Mouse (Mus musculus) testis, adult 10 weeks (tissue): Measurements from ENCODE around the gene Gm3173. TPM values are rescaled to one million over a fixed set of nuclear protein-coding genes. Genes with fewer than 3 reads are reported as not detected.

Experiments
- polyA plus RNA-seq: library from polyadenylated mRNA; stranded (reverse); fragments of 350-450 nt; fragmentation: Illumina TruSeq; extraction: RNeasy Lipid Tissue Mini Kit (QIAGEN cat#74804); gene quantifications from one replicate; pipeline ENCODE4 v1.2.3, GENCODE M21; 2014; ENCODE audit warnings: low read depth, low replicate concordance

Gm3173 gene
- polyA plus RNA-seq: 3.7 TPM

DNA sequence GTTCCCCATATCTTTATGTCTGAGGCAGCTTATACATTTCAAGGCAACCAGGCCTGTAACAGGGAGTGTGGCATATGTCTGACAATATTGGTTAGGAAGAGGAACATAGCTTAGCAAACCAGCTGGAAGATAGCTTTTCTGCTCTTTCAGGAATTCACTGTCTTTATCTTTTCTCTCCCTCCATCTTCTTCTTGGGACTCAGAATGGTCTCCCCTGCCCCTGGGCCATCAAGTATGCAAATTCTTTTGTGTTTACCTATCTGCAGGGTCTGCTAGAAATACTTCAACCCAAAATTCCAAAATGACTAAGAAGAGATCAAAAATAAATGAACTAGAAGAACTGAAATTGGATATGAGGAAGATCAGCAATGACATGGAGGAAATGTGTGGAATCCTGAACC lies at the start of gene Gm3173:
TSS of gene Gm3173 (plus strand) at position 301 of the 400 bp plus-strand sequence.

DNA sequence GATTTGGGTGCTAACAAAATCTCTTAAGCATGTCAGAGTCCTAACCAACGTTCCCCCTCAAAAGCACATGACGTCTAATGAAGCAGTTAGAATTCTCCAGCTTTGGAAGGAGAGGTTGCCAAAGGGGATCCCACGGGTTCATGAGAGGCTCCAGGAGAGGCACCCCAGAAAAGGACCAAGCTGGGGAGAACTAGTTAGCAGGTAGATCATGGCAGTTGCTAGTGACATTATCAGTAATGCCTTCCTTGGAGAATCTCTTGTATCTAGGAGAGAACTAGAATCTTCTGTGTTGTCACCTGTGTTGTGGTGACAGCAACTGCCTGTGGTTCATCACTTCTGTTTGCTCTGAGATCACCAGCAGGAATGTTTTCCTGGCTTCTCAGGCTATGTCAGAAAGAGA lies 33.6 kb upstream of the Gm3173 start, which contains the start of gene Gm3159:
TSS of gene Gm3159 (plus strand) at position 301 of the 400 bp plus-strand sequence.

DNA sequence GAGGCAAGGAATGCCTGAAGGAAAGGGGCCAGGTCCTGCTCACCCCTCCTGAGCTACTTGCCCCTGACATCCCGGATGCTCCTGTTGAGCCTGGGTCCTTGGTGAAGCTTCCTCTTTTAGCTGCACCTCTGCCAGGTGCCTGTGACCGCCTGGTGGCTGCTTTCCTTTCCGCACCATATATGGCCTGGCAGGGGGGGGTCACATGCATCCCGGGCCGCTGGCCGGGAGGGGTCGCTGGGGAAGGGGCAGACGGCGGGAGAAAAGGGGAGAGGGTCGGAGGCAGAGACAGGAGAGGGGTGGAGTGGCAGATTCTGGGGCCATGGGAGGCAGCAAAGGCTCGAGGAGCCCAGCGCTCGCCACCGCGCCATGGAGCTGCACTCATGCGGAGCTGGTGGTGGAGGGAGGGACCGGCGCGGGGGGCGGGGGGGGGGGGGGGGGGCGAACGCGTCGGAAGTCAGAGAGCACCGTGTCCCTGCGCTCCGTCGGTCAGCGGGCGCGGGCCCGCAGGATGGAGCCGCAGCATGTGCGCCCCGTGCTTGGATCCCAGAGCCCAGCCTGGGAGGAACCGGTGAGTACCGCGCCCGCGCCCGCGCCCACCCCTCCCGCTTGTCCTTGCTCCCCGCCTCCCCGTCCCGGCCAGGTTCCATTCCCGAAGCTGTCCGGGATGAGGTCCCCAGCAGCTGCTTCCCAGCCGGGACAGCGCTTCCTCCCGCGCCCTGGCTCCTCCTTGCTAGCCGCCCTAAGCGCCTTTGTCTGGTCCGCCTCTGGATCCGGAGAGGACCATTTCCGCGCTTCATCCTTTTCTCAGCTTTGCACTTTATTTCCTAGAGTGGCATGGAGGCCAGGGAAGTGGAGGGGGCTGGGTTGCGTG lies 15.6 kb upstream of the Gm3173 start, which contains the start of gene Gm3164:
TSS of gene Gm3164 (plus strand) at position 484 of the 871 bp plus-strand sequence.

DNA sequence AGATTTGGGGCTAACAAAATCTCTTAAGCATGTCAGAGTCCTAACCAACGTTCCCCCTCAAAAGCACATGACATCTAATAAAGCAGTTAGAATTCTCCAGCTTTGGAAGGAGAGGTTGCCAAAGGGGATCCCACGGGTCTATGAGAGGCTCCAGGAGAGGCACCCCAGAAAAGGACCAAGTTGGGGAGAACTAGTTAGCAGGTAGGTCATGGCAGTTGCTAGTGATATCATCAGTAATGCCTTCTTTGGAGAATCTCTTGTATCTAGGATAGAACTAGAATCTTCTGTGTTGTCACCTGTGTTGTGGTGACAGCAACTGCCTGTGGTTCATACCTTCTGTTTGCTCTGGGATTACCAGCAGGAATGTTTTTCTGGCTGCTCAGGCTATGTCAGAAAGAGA lies 50.7 kb downstream of the Gm3173 start, which contains the start of gene Gm3182:
TSS of gene Gm3182 (plus strand) at position 301 of the 400 bp plus-strand sequence.

DNA sequence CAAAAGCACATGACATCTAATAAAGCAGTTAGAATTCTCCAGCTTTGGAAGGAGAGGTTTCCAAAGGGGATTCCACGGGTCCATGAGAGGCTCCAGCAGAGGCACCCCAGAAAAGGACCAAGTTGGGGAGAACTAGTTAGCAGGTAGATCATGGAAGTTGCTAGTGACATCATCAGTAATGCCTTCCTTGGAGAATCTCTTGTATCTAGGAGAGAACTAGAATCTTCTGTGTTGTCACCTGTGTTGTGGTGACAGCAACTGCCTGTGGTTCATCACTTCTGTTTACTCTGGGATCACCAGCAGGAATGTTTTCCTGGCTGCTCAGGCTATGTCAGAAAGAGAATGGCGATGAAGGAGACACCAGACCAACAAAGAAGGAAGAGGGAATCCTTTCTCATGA lies 124.3 kb downstream of the Gm3173 start, which contains the start of gene Gm3047:
TSS of gene Gm3047 (plus strand) at position 301 of the 400 bp plus-strand sequence.

Other genes starting within 250 kb of the Gm3173 start
- 4.1 TPM for gene Gm2974, start 248.4 kb upstream of the Gm3173 start, polyA plus RNA-seq
- 3.0 TPM for gene Gm3138, start 181.4 kb upstream of the Gm3173 start, polyA plus RNA-seq
- gene Gm3149, start 113.7 kb upstream of the Gm3173 start, polyA plus RNA-seq: 57.3 TPM
- gene 2610042L04Rik, start 96.2 kb upstream of the Gm3173 start, polyA plus RNA-seq: 2.1 TPM
- gene Gm3159, start 33.5 kb upstream of the Gm3173 start, polyA plus RNA-seq: 0.50 TPM
- gene Gm3164, start 15.5 kb upstream of the Gm3173 start, polyA plus RNA-seq: 2.3 TPM
- 113 TPM for gene Gm3182, start 50.8 kb downstream of the Gm3173 start, polyA plus RNA-seq
- gene Gm3047, start 124.4 kb downstream of the Gm3173 start, polyA plus RNA-seq: not detected
- 24.3 TPM for gene Gm8159, start 201.4 kb downstream of the Gm3173 start, polyA plus RNA-seq
- gene Gm3239, start 233.2 kb downstream of the Gm3173 start, polyA plus RNA-seq: 6.9 TPM